Mouse (Mus musculus) midbrain, embryonic 12.5 days (tissue): ENCODE results near the gene Grin2b. TPM values are rescaled to one million over a fixed set of nuclear protein-coding genes. Genes with fewer than 3 reads are reported as not detected.

Source experiments
- microRNA-seq: library from miRNA; unstranded; fragments of <30 nt; microRNA quantifications from one replicate; pipeline ENCODE4, GENCODE M21; 2017
- polyA plus RNA-seq: library from polyadenylated mRNA; unstranded; fragments of >200 nt; fragmentation: Nextera tagmentation; extraction: Ambion mirVana; gene quantifications from 2 replicates; pipeline ENCODE4 v1.2.1, GENCODE M21; 2016

Grin2b gene
- polyA plus RNA-seq, 1 experiment from 2014 or later = 10.7 TPM

Small RNA genes within 50 kb of the gene (microRNA-seq; reads per million reads assigned to microRNA genes)
- not detected for gene Gm22892

Other genes starting within 250 kb of the Grin2b start
- not detected in 2 replicates for gene Gm8994, start 154.0 kb upstream of the Grin2b start, polyA plus RNA-seq
- not detected in 2 replicates for gene E330021D16Rik, start 242.1 kb upstream of the Grin2b start, polyA plus RNA-seq